Mouse (Mus musculus) olfactory bulb, adult 2 months (tissue): ENCODE measurements at regions not wholly inside any gene's neighbourhood (a gene's known extent, or its start where the extent isn't known, plus 50 kb on each side); places are given as distances from the start of the nearest gene placed in this dataset.

Experiments used
- CTCF ChIP-seq: fragments of 200-500 bp; IDR thresholded peaks from 2 replicates; pipeline ENCODE4 v1.5.1; 2012; ENCODE audit warnings: low read depth, mild to moderate bottlenecking, low read length, moderate library complexity; ENCODE audit not compliant: insufficient read depth
- POLR2A ChIP-seq: fragments of 200-500 bp; IDR thresholded peaks from 2 replicates; pipeline ENCODE4 v1.6.1; 2012; ENCODE audit warnings: mild to moderate bottlenecking, low read depth, low read length, moderate library complexity; ENCODE audit not compliant: insufficient read depth

DNA sequence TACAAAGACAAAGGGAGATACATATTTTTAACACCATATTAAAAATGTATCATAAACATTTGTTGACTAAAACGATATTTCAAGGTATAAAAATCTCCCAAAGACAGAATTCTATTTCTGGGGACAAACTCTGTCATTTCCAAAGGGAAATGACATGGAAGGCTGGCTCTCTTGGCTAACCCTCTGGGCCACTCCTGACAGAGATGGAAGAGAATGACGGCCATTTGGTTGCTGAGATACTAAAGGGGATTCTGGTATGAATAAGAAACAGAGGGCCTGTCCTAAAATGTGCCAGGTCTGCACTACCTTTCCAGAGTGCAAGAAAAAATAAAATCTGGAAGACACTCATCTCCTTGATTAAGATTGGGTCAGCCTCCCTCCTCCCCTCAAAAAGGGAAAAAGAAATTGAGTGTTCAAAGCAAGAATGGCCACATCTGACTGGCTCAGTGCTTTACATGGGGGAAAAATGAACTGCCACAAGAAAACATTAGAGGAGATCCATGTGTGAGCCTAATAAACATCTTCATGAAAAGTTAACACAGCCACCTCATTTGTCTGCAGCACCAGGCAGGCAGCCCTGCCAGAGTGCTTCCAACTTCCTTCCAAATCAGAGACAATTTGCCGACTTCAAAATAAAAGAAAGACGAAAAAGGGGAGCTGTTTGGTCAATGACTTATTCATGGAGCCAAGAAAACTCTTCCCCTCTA is 221.1 kb upstream of the Plxna2 start:
- no peak for TF ChIP-seq POLR2A
- TF ChIP-seq CTCF = no peak
